Mouse (Mus musculus): ENCODE results near the gene Aff3. TPM values are rescaled to one million over a fixed set of nuclear protein-coding genes. Genes with fewer than 3 reads are reported as not detected.

Gene Aff3
- total RNA-seq, 2 experiments from 2014 or later, result 4.0 to 9.6 TPM

DNA sequence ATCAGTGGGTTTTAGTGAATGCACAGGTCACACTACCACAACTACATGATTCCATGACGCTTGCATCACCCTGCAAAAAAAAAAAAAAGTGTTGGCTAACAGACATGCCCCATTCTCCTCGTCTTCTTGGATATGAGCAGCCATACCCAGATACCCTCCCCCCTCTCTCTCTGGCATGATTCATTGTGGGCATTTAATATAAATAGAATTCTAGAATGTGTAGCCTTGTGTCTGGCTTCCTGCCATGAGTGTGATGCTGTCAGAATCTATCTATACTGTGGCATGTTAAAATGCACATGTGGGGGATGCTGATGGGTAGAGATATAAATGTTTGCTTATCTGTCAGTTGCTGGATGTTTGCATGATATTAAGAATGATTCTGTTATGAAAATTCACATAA is 499.1 kb downstream of the Aff3 start:
- no peak for ATAC-seq (replicated peaks; ENCODE audit: low FRiP score, poor library complexity, severe bottlenecking)

DNA sequence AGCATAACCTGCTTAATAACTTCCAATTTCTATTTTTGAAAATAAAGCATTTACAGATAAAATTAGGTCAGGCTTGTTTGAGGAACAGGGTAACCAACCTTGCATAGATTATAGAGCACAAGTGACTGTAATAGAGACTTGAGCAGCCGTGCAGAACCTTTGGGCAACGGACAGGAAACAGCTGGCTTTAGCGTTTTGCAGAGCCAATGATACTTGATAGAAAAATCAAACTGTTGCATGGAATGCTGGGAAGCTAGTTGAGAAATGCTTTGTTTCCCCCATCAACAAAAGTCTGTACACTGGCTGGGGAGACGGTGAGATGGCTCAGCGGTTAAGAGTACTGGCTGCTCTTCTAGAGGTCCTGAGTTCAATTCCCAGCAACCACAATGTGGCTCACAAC is 514.7 kb downstream of the Aff3 start:
- no peak for ATAC-seq (replicated peaks; ENCODE audit: low FRiP score, poor library complexity, severe bottlenecking)

DNA sequence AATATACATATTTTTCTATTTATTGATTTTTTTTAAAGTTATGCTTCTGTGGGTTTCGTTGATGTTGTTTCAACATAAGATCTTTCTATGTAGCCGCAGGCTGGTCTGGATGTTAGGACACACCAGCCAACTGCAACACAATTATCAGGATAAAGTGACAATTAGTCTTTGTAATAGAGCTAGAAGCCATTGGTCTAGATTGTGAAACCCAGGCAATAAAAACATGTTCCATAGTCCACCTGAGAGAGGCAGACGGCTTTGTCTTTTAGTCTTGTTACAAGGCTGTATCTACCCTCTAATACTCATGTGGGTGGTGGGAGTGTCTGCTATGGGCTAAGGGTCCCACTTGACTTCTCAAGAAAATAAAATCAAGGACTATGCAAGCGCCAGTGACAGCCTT is 518.7 kb downstream of the Aff3 start:
- ATAC-seq (replicated peaks; ENCODE audit: low FRiP score, poor library complexity, severe bottlenecking), result no peak

DNA sequence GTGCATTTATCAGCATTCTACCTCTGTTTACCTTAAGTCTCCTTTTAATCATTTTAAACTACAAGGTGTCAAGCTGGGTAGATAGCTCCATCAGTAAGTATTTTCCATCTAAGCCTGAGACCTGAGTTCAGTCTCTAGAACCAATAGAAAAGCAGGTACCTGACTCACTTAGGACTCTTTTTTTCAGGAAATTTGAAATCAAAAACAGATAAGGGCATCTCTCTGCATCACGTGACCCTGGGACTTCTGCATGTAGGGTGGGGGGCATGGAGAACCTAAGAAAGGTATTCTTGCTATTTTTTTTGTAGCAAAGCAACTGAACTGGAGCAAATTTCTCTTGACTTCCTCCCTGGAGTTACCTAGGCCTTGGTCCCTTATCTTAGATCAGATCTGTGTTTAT is 523.4 kb downstream of the Aff3 start:
- ATAC-seq (replicated peaks; ENCODE audit: low FRiP score, poor library complexity, severe bottlenecking), result no peak

DNA sequence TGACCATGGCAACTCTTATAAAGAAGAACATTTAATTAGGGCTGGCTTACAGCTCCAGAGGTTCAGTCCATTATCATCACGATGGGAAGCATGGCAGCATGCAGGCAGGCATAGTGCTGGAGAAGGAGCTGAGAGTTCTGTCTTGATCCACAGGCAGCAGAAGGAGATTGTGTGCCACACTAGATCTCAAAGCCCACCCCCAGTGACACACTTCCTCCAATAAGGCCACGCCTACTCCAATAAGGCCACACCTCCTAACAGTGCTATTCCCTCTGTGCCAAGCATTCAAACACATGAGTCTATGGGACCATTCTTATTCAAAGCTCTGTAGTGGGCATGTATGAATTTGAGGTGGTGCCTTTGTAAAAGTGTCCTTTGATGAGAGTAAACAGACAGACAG is 523.8 kb downstream of the Aff3 start:
- no peak for ATAC-seq (replicated peaks; ENCODE audit: low FRiP score, poor library complexity, severe bottlenecking)

DNA sequence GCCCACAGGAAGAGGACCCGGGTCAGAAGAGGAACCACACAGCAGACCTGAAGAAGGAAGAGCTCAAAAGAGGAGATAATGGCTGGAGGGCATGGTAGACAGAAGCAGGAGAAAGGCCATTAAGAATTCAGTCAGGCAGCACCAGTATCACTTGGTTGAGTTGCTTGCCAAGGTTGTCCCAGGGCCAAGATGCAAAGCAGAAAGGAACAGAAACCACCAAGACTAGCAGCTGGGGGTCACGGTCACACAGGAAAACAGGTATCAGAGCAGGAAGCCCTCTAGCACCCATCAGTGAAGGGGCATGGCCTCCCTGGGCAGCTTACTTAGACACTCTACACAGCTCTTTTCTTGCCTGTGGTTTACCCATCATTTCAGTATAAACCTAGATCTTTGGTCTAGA is 525.4 kb downstream of the Aff3 start:
- ATAC-seq (replicated peaks; ENCODE audit: low FRiP score, poor library complexity, severe bottlenecking), result no peak

DNA sequence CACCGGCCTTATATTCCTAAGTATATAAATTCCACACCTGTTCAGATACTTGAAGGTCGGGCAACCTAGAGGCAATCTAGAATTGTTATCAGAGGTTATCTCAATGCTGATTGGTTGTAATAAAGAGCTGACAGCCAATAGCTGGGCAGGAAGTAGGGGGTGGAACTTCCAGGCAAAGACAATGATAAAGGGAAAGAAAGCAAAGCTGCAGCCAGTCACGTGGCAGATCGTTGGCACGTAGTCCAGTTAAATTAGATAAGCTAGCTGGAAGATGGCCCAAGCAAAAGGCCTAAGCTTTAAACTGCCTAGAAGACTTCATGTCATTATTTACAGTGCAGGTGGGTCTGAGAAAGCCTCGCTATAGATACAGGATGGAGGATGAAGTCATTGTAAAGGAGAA is 531.8 kb downstream of the Aff3 start:
- ATAC-seq (replicated peaks; ENCODE audit: low FRiP score, poor library complexity, severe bottlenecking), result no peak

DNA sequence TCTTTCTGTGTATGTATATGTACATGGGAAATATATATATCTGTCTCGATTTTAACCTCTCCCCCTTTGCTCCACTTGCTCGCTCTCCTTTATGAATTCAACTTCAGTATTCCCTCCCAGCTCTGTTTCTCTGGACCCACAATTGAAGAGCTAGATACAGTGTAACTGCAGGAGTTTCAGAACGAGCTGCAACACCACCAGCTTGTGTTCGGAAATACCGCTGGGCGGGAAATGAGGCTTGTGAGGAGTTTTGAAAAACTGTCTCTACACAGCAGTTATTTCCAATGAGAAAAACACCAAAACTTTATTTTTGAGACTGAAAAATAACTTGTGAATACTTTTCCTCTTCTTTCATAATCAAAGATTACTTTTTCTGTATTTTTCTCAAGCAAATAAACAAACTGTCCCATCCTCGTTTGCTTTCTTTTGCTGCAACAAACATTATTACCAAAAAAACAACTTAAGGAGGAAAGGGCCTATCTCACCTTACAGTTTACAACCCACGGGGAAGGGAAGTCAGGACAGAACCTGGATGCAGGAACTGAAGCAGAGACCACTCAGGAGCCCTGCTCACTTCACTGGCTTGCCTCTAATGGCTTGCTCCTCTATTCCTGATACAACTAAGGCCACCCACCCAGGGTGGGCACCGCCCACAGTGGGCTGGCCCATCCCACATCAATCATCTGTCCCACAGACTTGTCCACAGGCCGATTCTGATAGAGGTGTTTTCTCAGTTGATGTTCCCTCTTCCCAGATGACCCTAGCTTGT is 533.9 kb downstream of the Aff3 start:
- peak; percentile 75 for ATAC-seq (replicated peaks; ENCODE audit: low FRiP score, poor library complexity, severe bottlenecking)

DNA sequence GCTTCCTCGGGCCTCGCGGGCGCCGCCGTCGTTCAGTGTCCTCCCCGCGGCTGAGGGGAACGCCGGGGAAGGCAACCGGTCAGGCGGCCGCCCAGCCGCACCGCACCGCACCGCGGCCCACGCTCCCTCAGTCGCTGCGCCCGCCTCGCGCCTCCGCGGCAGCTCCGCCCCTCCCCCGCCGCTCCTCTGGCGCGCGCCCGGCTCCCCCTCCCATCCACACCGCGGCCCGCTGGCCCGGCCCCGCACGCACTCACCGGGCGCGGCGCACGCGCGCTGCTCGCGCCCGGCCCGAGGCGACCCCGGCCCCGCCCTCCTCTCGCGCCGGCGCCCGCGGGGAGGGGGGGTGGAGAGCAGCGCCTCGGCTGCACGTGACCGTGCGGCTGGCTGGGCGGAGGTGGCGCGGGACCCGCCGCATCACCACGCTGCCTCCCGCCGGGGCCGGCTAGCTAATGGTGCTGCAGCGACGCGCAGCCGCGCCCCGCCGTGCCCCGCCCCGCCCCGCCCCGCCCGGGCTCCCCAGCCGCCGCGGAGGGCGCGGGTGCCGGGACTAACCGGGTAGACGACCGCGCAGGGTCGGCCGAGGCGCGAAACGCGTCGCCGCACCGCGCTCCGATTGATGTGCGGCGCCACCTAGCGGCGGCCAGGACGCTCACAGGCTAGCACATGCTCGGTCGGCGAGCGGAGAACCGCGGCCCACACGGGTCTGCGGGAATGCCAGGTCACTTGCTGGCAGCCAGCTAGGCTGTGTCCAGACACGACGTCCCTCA is 535.1 kb downstream of the Aff3 start, which contains the start of gene Rev1:
Gene Rev1 (minus strand): TSS at position 301 of the 767 bp plus-strand sequence.
- peak; percentile 78 for ATAC-seq (replicated peaks; ENCODE audit: low FRiP score, poor library complexity, severe bottlenecking)

DNA sequence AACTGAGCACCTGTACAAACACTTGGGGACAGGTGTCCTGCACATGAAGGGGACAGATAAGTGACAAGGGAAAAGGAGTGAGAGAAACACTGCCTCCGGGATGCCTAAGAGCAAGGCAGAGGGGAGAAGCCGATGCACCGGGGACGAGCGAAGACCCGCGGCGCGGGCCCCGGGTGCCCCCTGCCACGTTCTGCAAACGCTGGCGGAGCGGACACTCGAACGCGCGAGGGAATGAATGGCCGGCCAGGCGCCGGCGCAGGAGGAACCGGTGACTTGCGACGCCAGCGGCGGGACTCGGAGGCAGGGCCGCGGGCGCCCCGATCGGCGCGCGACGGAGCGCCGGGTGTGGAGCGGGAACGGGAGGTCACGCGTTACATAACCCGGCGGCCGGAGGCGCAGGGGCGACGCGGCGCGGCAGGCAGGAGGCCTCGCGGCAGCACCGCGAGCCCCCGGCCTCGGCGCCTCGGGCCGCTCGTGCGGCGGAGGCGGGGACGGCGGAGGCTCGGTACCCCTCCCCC is 535.8 kb downstream of the Aff3 start:
- no peak; the same call in 1 of the 2 replicates for ATAC-seq (replicated peaks; ENCODE audit: low FRiP score, poor library complexity, severe bottlenecking)

Other genes with a start within 250 kb of the Aff3 start
- 1.1 TPM in 1 of 2 replicates, not detected in the other for gene Lonrf2, start 171.8 kb upstream of the Aff3 start, total RNA-seq (2015; ENCODE audit: low replicate concordance)
- gene Lonrf2, start 171.8 kb upstream of the Aff3 start, total RNA-seq (2017; ENCODE audit: low replicate concordance), result under 0.01 and 0.26 TPM in 2 replicates
- 24.1 and 38.1 TPM in 2 replicates for gene Chst10, start 233.2 kb upstream of the Aff3 start, total RNA-seq (2015; ENCODE audit: low replicate concordance)
- 27.5 and 37.8 TPM in 2 replicates for gene Chst10, start 233.2 kb upstream of the Aff3 start, total RNA-seq (2017; ENCODE audit: low replicate concordance)

Data from erythroid progenitor cell, adult 5-6 weeks (primary cell).